Mouse (Mus musculus) testis, adult 2 months (tissue): Measurements from ENCODE around the gene Prkci.

Experiments used
- CTCF ChIP-seq: fragments of 200-500 bp; IDR thresholded peaks from 2 replicates; pipeline ENCODE4 v1.5.1; 2012; ENCODE audit warnings: low read depth, mild to moderate bottlenecking, inconsistent platforms, low read length, moderate library complexity; ENCODE audit not compliant: control insufficient read depth, insufficient read depth, insufficient replicate concordance
- POLR2A ChIP-seq: fragments of 200-500 bp; IDR thresholded peaks from 2 replicates; pipeline ENCODE4 v1.6.1; 2012; ENCODE audit warnings: low read depth, mild to moderate bottlenecking, inconsistent platforms, low read length, moderate library complexity; ENCODE audit not compliant: control insufficient read depth

DNA sequence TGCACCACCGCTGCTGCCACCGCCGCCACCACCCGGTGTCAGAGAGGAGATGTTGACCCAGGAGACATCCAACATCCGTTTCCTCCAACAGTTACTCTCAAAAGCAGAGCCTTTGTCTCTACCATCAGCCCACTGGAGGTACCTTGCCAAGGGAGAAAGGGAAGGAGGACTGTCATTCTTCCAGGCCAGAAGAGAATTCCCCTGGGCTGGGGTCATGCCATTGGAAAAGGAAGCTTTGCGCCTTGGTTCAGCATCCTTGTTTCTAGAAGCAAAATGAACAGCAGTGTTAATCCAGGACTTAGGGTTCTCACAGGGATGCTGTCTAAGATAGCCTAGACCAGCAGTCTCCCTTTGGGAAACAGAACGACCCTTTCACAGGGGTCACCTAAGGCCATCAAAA, 66.8 kb downstream of the Prkci start:
- no peak for TF ChIP-seq POLR2A
- no peak for TF ChIP-seq CTCF
